Mouse (Mus musculus) forelimb bud, embryonic 11.5 days (tissue): Measurements from ENCODE around the gene 1700008O03Rik.

Experiments used
- DNase-seq: peaks from one replicate; pipeline ENCODE4 v3.0.0-alpha.2; 2012; ENCODE audit warnings: low read depth, low spot score

The 1700008O03Rik gene

DNA sequence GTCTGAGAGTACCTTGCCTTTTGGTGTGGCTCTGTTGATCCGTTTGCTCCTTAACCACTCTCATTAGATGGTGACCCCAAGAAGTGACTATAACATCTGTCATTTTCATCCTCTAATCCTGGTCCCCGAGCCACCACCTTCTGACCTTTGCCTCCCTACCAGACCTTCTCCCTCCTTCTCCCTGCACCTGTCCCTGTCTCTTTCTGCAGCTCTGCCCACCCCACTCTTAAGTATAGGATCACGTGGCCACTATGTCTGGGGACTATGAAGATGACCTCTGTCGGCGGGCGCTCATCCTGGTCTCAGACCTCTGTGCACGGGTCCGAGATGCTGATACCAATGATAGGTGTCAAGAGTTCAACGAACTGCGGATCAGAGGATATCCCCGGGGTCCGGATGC lies at the start of gene 1700008O03Rik:
Gene 1700008O03Rik, minus strand, starts transcription at position 101 of the 400 bp plus-strand sequence.
- no peak for DNase-seq

GRCm38 (mm10) chr7:44434089-44434488 lies 48.5 kb upstream of the 1700008O03Rik start:
- no peak for DNase-seq

DNA sequence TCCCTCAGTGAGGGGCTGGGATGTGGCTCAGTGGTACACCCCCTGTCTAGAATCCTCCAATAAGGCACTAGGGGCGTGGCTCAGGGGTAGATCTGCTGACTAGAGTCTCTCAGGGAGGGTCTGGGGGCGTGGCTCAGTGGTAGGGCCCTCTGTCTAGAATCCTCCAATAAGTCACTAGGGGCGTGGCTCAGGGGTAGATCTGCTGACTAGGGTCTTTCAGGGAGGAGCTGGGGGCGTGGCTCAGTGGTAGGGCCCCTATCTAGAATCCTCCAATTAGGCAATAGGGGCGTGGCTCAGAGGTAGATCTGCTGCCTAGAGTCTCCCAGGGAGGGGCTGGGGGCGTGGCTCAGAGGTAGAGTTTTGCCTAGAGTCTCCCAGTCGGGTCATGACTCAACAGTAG lies 47.8 kb upstream of the 1700008O03Rik start:
- DNase-seq = peak; percentile 68

DNA sequence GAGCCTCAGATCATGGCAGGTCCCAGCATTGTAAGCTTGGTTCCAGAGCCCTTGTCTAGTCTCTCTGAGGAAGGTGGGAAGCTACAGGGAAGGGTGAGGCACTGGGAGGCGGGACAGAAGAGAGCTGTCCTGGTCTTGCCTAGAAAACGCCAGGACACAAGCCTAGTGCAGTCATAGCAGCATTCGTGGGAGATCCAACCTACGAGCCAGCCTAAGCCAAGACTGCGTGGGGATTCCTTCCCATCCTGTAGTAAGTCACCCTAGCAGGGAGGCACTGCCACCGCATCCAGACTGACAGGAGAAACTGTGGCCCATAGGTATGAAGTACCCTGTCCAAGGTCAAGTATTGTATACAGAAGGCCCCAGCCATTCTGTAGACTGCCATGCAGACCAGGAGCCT lies 46.9 kb upstream of the 1700008O03Rik start:
- DNase-seq = no peak

DNA sequence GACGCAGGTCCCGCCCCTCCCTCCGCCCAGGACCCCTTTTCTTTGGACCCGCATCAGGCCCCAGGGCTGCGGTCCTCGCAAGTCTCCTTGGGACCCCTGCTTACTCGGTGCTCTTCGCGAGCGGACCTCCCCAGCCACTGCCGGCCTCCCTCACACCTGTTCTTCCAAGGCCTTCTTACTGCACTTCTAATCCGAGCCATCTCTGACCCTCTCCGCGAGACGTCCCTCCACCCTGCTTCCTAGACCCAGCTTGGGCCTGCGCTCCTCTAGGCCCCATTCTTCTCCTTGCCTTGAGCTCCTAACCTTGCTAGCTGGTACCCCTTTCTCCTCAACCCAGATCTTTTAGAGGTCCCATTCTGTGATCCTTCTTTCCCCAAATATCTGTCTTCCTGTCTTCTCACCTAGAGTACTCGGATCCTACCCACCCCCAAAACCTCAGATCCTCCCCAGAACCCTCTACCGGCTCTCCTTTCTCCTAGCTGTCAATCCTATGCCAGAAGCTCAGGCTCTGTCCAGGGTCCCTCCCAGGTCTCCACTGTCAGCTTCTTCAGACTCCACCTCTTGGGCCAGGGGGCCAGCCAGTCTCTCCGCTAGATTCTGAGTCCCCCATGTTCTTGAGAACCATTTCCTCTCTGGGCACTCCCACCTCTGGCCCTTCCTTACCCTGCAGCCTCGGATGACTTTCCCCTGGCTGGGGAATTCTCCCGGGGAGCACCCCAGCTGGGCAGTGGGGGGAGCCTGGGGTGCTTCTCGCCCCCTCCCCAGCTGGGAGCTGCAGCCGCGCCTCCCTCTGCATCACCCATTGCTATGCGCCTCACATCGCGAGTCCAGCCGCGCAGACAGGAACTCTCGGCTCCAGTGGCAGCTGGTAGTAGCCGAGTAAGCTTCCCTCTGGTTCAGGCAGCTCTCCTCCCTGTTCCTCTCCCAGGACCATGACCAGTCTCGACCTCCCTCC lies 44.2 kb upstream of the 1700008O03Rik start:
- DNase-seq = no peak

DNA sequence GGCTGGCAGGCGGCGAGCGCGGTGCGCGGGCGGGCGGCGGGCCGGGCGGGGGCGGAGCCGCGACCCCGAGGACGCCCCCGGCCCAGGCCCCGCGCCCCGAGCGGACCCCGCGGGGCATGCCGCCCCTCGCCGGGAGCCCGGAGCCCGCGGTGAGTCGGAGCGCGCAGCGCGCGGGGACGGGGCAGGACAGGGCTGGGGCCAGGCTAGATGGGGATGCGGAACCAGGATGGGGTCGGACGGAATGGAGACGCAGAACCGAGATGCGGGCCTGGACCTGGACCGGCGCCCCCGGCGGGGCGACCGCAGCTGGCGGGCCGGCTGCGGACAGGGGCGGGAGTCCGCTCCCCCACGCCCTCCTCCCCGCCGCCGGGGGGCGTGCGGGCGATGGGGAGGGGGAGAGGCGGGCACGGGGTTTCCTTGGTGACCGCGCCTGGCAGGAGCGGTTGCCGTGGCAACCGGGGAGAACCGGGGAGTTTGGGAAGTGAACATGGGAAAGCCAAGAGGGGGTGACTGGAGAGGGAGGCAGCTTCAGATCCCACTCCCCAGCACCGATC lies 43.4 kb upstream of the 1700008O03Rik start, which contains the start of gene Lrrc4b:
Gene Lrrc4b, plus strand, starts transcription at position 51 of the 554 bp plus-strand sequence.
- peak; percentile 44 for DNase-seq

- DNase-seq = peak; percentile 30
Measured at GRCm38 (mm10) chr7:44428171-44428950, 42.7 kb upstream of the 1700008O03Rik start.

DNA sequence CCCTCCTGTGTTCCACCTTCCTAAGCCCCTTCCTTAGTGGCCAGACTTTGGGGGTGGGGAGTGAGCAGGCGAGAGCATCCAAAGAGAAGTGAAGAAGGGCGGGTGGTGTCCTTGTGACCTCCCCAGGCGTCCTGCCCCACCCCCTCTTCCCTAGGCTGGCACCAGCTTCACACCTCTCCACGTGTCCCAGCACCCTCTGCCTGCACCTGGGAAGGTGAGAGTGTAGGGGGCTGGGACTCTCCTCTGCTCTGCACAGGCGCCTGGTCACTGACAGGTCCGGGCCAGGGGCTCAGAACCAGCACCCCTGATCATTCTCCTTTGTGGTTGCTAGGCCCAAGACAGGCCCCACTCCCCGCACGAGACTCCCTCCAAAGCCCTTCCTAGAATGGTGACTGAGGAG lies 42.0 kb upstream of the 1700008O03Rik start:
- no peak for DNase-seq

DNA sequence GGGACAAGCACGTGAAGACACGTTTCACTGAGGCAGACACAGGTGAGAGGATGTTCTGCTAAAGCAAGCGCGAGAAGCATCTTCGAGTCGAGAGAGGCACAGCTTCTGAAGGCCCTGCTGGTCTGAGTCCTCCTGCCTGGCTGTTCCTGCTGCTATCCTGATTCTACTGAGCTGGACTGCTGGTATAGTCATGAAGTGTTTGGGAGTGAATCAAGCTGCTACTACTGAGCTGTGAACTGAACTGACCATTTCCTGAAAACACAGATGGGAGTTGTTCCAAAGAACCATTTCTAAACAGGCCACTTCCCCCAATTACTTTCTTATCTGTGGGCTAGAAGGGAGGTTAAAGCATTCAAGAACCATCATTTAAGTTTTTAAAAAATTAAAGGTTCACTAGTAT lies 27.7 kb upstream of the 1700008O03Rik start:
- DNase-seq = no peak

GRCm38 (mm10) chr7:44411144-44411543 lies 25.5 kb upstream of the 1700008O03Rik start:
- DNase-seq = no peak

GRCm38 (mm10) chr7:44406015-44406355 lies 20.4 kb upstream of the 1700008O03Rik start:
- no peak for DNase-seq

DNA sequence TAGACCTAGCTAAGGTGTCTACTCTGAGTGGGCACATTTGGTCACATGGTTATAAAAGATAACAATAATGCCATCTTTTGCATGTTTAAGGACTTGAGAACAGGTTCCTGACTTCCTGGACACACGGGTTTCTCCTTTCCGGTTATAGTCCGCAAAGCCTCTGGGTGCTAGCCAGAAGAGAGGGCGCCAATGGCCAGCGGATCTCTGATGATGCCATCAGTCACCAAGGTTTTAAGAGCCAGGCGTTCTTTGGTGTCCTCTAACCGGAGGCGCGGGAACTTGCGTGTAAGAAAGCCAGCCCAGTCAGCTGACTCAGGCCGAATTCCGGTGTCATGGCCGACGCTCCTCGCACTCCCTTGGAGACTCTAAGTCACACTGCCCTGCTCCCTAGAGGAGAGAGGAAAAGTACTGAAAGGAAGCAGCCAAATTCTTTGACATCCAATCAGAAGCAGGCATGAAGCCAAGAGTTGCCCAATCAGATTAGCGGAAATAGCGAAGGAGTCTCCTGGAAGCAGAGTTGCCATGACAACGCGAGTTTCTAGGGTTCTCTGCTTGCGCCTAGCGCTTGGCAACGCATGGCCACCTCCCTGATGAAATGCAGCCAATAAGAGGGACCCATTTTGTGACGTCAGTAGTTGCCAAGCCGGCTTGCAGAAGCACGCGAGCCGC lies 19.9 kb upstream of the 1700008O03Rik start:
- peak; percentile 100 for DNase-seq

- no peak for DNase-seq
Measured at GRCm38 (mm10) chr7:44401673-44402072, 16.1 kb upstream of the 1700008O03Rik start.

DNA sequence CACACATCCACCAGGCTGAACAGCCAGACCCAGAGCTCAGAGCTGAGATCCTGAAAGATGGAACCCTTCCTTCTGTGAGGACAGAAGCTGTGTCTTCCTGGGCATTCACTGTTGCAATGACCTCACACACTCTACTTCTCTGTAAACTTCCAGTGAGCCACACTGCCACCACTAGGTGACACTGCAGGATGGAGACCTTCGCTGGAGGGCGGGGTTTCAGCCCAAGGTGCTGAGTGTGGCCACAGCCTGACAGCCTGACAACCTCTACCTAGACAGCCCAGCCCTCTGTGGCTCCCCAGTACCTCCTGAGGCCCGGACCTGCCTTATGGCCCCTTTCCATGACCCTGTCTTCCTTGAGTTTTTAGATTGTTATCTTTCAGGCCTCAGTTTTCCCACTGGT lies 12.9 kb upstream of the 1700008O03Rik start:
- DNase-seq = no peak

- DNase-seq = no peak
Measured at GRCm38 (mm10) chr7:44393284-44393683, 7.7 kb upstream of the 1700008O03Rik start.

DNA sequence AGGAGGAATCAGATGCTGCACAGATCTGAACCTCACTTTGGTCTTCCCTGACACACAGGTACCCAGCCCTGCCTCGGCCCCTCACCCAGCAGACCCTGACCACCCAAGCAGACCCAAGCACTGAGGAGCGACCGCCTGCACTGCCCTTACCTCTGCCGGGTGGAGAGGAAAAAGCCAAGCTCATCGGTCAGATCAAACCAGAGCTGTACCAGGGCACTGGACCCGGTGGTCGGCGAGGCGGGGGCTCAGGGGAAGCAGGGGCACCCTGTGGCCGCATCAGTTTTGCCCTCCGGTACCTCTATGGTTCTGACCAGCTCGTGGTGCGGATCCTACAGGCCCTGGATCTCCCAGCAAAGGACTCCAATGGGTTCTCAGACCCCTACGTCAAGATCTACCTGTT lies 6.7 kb upstream of the 1700008O03Rik start:
- DNase-seq = no peak

DNA sequence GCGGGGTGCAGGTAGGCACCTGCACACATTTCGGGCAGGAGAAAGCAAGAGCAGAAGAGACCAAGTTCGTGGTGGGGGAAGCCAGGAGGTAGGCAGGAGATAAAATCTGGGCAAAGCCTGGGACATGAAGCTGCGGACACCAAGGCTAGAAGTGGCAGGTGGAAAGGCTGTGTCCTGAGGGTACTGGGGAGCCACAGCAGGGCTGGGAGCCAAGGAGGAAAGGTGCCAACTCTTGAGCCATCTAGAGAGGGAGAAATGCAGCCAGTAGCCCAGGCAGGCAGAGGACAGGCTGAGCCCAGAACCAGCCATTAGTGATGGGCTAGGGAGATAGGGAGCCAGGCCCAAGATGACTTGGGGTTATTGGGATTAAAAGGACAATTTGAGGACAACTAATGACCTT lies 6.2 kb upstream of the 1700008O03Rik start:
- DNase-seq = no peak

DNA sequence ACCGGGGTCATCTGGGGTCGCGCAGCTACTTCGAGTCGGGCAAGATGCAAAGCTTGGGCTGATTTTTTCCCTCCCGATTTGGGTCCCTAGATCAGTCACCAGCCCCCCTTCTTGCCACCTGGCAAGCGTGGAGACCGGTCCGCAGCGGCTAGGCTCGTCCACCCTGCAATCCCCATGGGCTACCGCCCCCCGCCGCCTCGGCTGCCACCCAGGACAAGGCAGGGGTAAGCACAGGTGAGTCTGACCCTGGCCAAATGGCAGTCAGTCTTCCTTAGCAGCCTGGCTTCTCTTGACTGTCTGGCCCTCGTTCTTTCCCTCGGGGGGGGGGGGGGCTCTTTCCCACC lies 932 bp downstream of the 1700008O03Rik start:
- no peak for DNase-seq

- DNase-seq = peak; percentile 72
Measured at GRCm38 (mm10) chr7:44383980-44384715, 1.5 kb downstream of the 1700008O03Rik start, which contains the start of gene Syt3. Gene Syt3, plus strand, starts transcription at chr7:44384102.

- no peak for DNase-seq
Measured at GRCm38 (mm10) chr7:44382541-44382940, 3.1 kb downstream of the 1700008O03Rik start.

GRCm38 (mm10) chr7:44378290-44378689 lies 7.3 kb downstream of the 1700008O03Rik start:
- no peak for DNase-seq
